Mouse (Mus musculus): ENCODE results near the gene Cdx2.

DNA sequence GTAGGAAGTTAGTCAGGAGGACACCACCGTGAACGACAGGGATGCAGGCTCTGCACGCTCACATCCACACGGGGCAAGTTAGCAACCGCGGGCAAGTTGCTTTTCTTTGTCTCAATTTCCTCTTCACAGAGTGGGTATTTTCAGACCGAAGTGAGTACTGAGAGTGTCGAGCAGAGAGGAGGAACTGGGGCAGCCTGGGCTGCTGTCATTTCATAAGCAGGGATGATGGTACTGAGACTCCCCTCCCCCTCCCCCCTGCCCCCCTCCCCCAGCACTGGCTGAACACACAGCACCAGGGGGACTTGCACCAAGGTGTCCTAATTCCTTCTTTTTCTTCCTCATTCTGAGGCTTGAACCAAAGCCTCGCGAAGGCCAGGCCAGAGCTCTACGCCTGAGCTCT is 32.5 kb upstream of the Cdx2 start:
- TF ChIP-seq GATA1 (IDR thresholded peaks at IDR 0.05; ENCODE audit: low read length) (no peak), TAL1 (IDR thresholded peaks at IDR 0.05; ENCODE audit: low read length) (no peak)

Measured in erythroblast, embryonic 14.5 days (primary cell).